Mouse (Mus musculus): ENCODE measurements around the gene Dab2ip. TPM values are rescaled to one million over a fixed set of nuclear protein-coding genes. Genes with fewer than 3 reads are reported as not detected.

Gene Dab2ip
- total RNA-seq, 2 experiments from 2014 or later: 143 to 154 TPM

DNA sequence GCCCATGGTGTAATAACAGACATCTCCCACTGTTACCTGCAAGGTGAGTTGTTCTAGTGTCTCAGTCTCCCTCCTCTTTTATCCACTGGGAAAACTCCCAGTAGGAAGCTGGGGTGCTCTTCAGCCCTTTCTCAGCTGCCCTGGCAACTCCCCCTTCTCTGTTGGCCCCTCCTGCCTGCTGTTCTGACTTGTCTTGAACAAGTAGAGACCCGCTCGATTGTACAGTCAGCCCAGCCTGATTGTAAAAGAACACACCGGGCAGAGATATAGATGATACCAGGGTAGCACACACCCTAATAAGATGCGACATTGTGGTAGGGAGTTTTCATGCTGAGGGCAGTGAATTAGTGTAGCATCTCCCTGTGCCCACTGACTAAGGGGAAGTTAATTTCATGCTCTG lies 111.2 kb downstream of the Dab2ip start:
- intact Hi-C loops (cut with DNase I): no loop called here
- no peak for DNase-seq (ENCODE audit: low spot score in 2 of 2)

GRCm38 (mm10) chr2:35669748-35670147 lies 111.7 kb downstream of the Dab2ip start:
- intact Hi-C loops (cut with DNase I): no loop called here
- no peak for DNase-seq (ENCODE audit: low spot score in 2 of 2)

GRCm38 (mm10) chr2:35670300-35670699 lies 112.2 kb downstream of the Dab2ip start:
- DNase-seq (ENCODE audit: low spot score in 2 of 2): no peak
- intact Hi-C loops (cut with DNase I): no loop called here

GRCm38 (mm10) chr2:35671980-35672910 lies 114.2 kb downstream of the Dab2ip start:
- no peak for DNase-seq (ENCODE audit: low spot score in 2 of 2)
- intact Hi-C loops (cut with DNase I): no loop called here

- intact Hi-C loops (cut with DNase I): loop anchor here (1.0 kb wide), 1 partner anchor 42 kb away; no protein-coding TSS in a partner anchor
Observed at GRCm38 (mm10) chr2:35673181-35673580, 115.1 kb downstream of the Dab2ip start.

GRCm38 (mm10) chr2:35673986-35674385 lies 115.9 kb downstream of the Dab2ip start:
- intact Hi-C loops (cut with DNase I): loop anchor here (1.0 kb wide), 1 partner anchor 41 kb away; no protein-coding TSS in a partner anchor
- DNase-seq (ENCODE audit: low spot score in 2 of 2): no peak

More at GRCm38 (mm10) chr2:35673181-35673580, 115.1 kb downstream of the Dab2ip start:
- peak in 1 of 2 experiments; percentile 86 for DNase-seq (ENCODE audit: low spot score in 2 of 2)

- intact Hi-C loops (cut with DNase I): no loop called here
- no peak for DNase-seq (ENCODE audit: low spot score in 2 of 2)
Observed at GRCm38 (mm10) chr2:35674431-35674830, 116.4 kb downstream of the Dab2ip start.

- no peak for DNase-seq (ENCODE audit: low spot score in 2 of 2)
- intact Hi-C loops (cut with DNase I): no loop called here
Observed at GRCm38 (mm10) chr2:35676075-35676665, 118.1 kb downstream of the Dab2ip start.

DNA sequence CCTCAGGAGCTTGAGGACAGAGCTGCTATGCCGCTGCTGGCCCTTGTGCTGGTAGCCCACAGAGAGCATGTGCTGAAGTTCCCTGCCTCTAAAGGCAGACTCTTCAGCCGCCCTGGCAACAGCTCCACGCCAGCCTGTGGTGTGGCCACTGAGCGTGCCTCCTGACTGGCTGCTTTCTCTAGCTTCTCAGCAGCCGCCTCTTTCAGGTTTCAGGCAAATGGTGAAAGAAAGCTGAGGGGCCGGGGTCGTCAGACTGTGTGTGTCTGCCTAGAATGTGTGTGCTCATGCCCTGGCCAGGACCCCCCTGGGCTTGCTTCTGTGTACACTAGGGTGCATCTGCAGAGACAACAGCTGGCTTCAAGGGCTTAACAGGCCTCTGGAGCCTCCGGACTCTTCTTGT lies 119.8 kb downstream of the Dab2ip start:
- intact Hi-C loops (cut with DNase I): no loop called here
- peak in 1 of 2 experiments; percentile 49 for DNase-seq (ENCODE audit: low spot score in 2 of 2)

DNA sequence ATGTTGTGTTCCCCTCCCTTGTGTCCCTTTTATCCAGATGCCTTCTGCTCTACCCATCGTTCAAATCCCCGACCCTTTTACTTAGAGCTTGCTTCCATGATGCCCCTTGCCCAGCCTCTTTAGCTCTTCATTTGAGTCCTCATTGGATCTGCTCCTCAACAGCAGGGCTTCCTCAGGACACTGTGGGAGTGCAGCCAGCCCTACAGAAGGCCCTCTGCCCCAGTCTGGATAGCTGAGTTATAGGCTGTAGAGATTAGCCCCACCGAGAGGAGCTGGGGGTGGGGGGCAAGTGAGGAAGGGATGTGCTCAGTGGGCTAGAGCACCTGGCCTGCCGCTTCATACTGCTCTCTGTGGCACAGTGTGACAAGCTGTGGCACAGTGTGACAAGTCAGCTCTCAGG lies 120.4 kb downstream of the Dab2ip start:
- intact Hi-C loops (cut with DNase I): no loop called here
- DNase-seq (ENCODE audit: low spot score in 2 of 2): no peak

- DNase-seq (ENCODE audit: low spot score in 2 of 2): no peak
- intact Hi-C loops (cut with DNase I): no loop called here
Observed at GRCm38 (mm10) chr2:35679812-35680672, 122.0 kb downstream of the Dab2ip start.

- intact Hi-C loops (cut with DNase I): no loop called here
- no peak for DNase-seq (ENCODE audit: low spot score in 2 of 2)
Observed at GRCm38 (mm10) chr2:35680833-35681232, 122.8 kb downstream of the Dab2ip start.

DNA sequence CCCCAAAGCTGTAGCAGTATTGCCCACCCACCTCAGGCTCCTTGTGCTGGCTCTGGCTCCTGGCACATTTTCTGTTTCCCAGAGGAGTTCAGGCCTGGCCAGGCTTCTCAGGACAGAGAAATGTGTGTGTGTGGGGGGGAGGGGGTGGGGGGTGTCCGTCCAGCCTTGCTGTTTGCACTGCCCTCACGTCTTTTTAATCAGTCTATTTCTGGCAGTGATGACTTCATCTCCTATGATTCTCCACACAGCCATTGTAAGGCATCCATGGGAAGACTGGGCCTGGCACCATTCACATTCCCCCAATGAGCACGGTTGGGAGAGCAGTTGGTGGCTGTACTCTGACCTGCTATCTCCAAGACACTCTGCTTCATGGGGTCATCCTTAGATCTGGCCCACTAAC lies 125.9 kb downstream of the Dab2ip start:
- DNase-seq (ENCODE audit: low spot score in 2 of 2): no peak
- intact Hi-C loops (cut with DNase I): no loop called here

- peak in 1 of 2 experiments; percentile 47 for DNase-seq (ENCODE audit: low spot score in 2 of 2)
Observed at GRCm38 (mm10) chr2:35684735-35685312, 126.8 kb downstream of the Dab2ip start.

GRCm38 (mm10) chr2:35686104-35686503 lies 128.0 kb downstream of the Dab2ip start:
- intact Hi-C loops (cut with DNase I): no loop called here
- DNase-seq (ENCODE audit: low spot score in 2 of 2): peak in 1 of 2 experiments; percentile 44

More at GRCm38 (mm10) chr2:35684735-35685312, 126.8 kb downstream of the Dab2ip start:
- intact Hi-C loops (cut with DNase I): no loop called here

DNA sequence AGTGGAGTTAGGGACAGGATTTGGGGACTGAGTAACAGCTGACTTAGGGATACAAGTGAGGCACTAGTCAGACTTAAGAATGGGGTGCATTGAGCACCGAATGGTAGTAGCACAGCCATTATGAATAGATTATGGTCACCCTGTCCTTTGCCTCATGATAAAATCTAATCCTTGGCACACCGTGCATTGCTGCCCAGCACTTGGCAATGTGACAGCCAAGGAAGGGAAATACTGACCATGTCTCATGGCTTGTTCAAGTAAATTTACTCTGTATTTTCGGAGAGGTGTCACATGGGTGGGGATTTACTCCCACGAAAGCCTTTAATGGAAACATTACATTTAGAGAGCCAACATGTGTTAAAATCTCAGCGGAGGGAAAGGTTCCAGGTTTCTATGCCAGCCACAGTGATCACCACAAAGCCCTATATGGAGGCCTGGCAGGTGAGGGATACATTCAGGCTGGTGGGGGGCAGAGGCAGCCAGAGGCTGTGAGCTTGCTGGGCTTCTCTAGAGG lies 129.5 kb downstream of the Dab2ip start:
- intact Hi-C loops (cut with DNase I): no loop called here

DNA sequence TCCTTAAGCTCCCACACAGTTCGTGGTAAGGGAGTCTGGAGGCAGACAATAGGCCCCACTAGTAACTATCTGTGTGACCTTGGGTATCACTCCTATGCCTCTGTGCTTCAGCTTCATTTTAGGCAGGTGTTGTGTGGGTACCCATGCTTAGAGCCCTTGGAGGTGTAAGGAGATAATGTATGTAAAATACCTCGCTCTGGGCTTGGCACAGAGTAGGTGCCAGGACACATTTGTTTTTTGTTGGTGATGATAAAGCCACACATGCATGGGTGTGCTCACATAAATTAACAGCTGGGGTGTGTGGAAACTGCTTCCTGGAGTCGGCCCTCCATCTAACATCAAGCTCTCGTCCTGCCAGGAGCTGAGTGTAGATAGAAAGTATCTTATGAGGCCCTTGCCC lies 130.1 kb downstream of the Dab2ip start:
- intact Hi-C loops (cut with DNase I): no loop called here
- DNase-seq (ENCODE audit: low spot score in 2 of 2): peak in 1 of 2 experiments; percentile 76

More for the DNA sequence above, 129.5 kb downstream of the Dab2ip start:
- DNase-seq (ENCODE audit: low spot score in 2 of 2): peak in 1 of 2 experiments; percentile 79

DNA sequence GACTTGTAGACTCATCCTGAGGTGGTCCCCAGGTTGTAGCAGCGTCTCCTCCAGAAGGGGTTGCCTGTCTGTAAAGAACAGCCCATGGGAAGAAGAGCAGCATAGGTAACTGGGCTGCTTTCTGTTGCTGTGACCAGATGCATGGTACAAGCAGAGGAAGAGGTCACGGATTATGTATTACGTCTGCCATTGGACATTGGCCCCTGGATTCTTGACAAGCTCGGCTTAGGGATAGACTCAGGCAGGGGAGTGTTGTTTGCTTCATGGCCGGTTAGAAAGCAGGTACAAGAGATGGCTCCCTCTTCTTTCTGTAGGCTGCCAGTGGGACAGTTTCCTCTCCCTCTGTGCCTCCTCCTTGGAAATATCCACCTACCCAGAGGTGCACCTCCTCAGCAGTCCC lies 130.5 kb downstream of the Dab2ip start:
- intact Hi-C loops (cut with DNase I): no loop called here
- DNase-seq (ENCODE audit: low spot score in 2 of 2): no peak

DNA sequence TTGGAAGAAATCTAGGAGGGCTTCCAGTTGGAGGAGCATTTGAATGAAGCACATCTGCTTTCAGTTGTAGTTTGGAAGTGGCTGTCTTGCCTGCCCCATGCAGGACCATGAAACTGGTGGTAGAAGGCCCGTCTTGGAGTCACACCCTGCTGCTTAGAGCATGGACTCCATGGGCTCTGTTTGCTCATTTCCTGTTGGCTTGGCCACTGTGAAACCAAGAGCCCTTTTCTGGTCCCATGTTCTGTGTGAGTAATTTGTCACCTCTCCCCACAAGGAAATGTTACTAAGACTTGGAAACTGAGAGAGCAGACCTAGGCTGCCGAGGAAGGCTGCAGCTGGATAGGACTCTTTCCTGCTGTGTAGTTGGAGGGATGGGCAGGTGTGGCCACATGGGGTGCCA lies 131.8 kb downstream of the Dab2ip start:
- no peak for DNase-seq (ENCODE audit: low spot score in 2 of 2)
- intact Hi-C loops (cut with DNase I): no loop called here

Data from left cerebral cortex, postnatal 25 days (tissue).